Mouse (Mus musculus): ENCODE measurements around the gene Gm17545.
"Not testable (repeated sequence)": the region's sequence is repeated elsewhere in the genome, so short reads cannot be mapped to it uniquely, and the experiment has no call there.

GRCm38 (mm10) chr9:22407633-22408032 lies 46.5 kb upstream of the Gm17545 start:
- TF ChIP-seq POLR2A, CTCF (IDR thresholded peaks at IDR 0.05; ENCODE audit: insufficient read depth, low read depth, low read length): not testable (repeated sequence)

Data from olfactory bulb, adult 2 months (tissue).